Mouse (Mus musculus) cerebellum, adult 18-20 months (tissue): ENCODE results near the gene Rsf1.
A peak's percentile ranks its signal among the peaks of the same experiment; 100 is the strongest.

ENCODE experiments used
- DNase-seq, 2 experiments: peaks; one replicate each; pipeline ENCODE4 v3.0.0; 2021

Rsf1 gene

GRCm38 (mm10) chr7:97632897-97633296 is 53.2 kb downstream of the Rsf1 start:
- no peak for DNase-seq

- no peak for DNase-seq
These were observed 65.4 kb downstream of the Rsf1 start for GRCm38 (mm10) chr7:97645060-97645459.

- DNase-seq = no peak
These were observed 68.0 kb downstream of the Rsf1 start for GRCm38 (mm10) chr7:97647656-97648055.

GRCm38 (mm10) chr7:97650729-97651128 is 71.0 kb downstream of the Rsf1 start:
- DNase-seq = no peak

GRCm38 (mm10) chr7:97656144-97656543 is 76.5 kb downstream of the Rsf1 start:
- DNase-seq = no peak

GRCm38 (mm10) chr7:97661634-97662033 is 81.9 kb downstream of the Rsf1 start:
- no peak for DNase-seq

GRCm38 (mm10) chr7:97679239-97679638 is 99.5 kb downstream of the Rsf1 start:
- DNase-seq = no peak

GRCm38 (mm10) chr7:97687831-97688230 is 108.1 kb downstream of the Rsf1 start:
- DNase-seq = no peak

- no peak for DNase-seq
These were observed 115.8 kb downstream of the Rsf1 start for GRCm38 (mm10) chr7:97695441-97695840.

- peak in 1 of 2 experiments; percentile 34 for DNase-seq
These were observed 116.4 kb downstream of the Rsf1 start for GRCm38 (mm10) chr7:97696133-97696505.

GRCm38 (mm10) chr7:97696506-97697254 is 117.0 kb downstream of the Rsf1 start, which contains the start of gene Clns1a:
Gene Clns1a, plus strand, starts transcription at chr7:97696634.
- DNase-seq = peak; percentile 93 to 94

GRCm38 (mm10) chr7:97700173-97700572 is 120.5 kb downstream of the Rsf1 start:
- no peak for DNase-seq

- no peak for DNase-seq
These were observed 121.4 kb downstream of the Rsf1 start for GRCm38 (mm10) chr7:97701106-97701505.

- DNase-seq = peak; percentile 44 to 49
These were observed 127.4 kb downstream of the Rsf1 start for GRCm38 (mm10) chr7:97707123-97707522.

- no peak for DNase-seq
These were observed 128.1 kb downstream of the Rsf1 start for GRCm38 (mm10) chr7:97707809-97708208.

GRCm38 (mm10) chr7:97709204-97709603 is 129.5 kb downstream of the Rsf1 start:
- no peak for DNase-seq

GRCm38 (mm10) chr7:97714651-97715050 is 135.0 kb downstream of the Rsf1 start:
- DNase-seq = no peak

- DNase-seq = no peak
These were observed 137.6 kb downstream of the Rsf1 start for GRCm38 (mm10) chr7:97717326-97717725.

GRCm38 (mm10) chr7:97719078-97719477 is 139.4 kb downstream of the Rsf1 start:
- no peak for DNase-seq

- no peak for DNase-seq
These were observed 140.4 kb downstream of the Rsf1 start for GRCm38 (mm10) chr7:97720109-97720508.

GRCm38 (mm10) chr7:97722278-97722918 is 142.7 kb downstream of the Rsf1 start:
- DNase-seq = no peak

- no peak for DNase-seq
These were observed 144.2 kb downstream of the Rsf1 start for GRCm38 (mm10) chr7:97723646-97724538.

- no peak for DNase-seq
These were observed 145.7 kb downstream of the Rsf1 start for GRCm38 (mm10) chr7:97725401-97725800.
